Mouse (Mus musculus): ENCODE data around the gene Ehbp1.

DNA sequence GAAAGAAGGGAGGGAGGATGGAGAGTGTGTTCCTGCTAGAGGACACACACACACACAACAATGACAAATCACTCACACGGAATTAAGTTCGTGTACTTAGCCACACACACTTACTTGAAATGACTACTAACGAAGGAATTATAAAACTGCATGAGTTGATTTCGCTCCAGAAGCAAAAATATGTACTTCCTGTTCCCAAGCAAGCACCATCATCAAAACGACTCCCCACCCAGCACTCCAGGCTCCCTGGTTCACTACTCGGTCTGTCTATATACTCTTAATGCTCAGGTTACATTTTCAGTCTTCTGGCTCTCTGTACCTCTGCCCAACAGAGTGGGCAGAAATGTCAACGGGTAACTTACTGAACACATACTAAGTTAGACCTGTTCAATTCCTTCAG, 68.7 kb downstream of the Ehbp1 start:
- TF ChIP-seq CTCF (IDR thresholded peaks at IDR 0.05; ENCODE audit: borderline replicate concordance, insufficient read depth, low read depth, low read length) (no peak), POLR2A (IDR thresholded peaks at IDR 0.05; ENCODE audit: borderline replicate concordance, insufficient read depth, low read length) (no peak)
